Mouse (Mus musculus): ENCODE data around the gene Ifit1bl1.
"Not testable (repeated sequence)": the region's sequence is repeated elsewhere in the genome, so short reads cannot be mapped to it uniquely, and the experiment has no call there.

Ifit1bl1 gene

DNA sequence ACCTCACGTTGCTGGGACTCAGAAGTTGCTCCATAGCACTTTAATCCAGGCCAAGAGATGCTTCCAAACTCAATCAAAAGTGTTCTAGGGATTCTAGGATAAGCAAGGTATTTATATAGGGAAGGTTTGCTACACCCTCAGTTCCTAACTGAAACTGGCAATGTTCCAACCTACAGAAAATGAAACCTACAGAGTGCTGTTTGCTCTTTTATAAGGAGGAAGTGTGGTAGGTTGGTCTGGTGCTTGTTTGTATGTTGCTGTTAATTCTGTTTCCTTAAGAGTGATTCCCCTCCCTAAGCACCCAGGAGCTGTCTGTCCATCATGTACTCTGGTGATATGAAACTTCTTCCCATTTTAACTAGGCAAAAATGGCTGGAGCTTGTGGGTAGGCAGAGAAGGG, at the start of gene Ifit1bl1:
Gene Ifit1bl1 (minus strand): TSS at position 69 of the 400 bp plus-strand sequence.
- not testable (repeated sequence) for DNase-seq (ENCODE audit: inconsistent ontology term)

DNA sequence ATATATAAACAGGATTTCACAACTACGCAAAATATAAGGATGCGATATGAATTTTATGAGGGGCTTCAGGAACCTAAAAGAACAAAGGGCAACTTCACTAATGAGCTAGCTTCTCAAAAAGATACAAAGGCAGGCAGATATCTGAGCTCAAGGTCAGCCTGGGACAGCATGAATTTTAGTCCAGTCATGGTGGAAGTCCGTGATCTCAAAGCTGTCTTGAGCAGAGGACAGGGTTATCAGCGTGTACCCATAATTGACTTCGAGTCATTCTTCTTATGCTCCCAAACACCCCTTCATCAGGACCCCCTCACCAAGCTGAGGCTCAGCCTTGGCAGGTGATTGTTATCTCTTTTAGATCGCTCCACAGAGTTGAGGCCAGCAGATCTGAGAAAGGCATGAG, 49.2 kb upstream of the Ifit1bl1 start:
- DNase-seq (ENCODE audit: inconsistent ontology term): no peak

GRCm38 (mm10) chr19:34650276-34650675, 48.5 kb upstream of the Ifit1bl1 start:
- no peak for DNase-seq (ENCODE audit: inconsistent ontology term)

- DNase-seq (ENCODE audit: inconsistent ontology term): not testable (repeated sequence)
Measured at GRCm38 (mm10) chr19:34647630-34648029, 45.9 kb upstream of the Ifit1bl1 start.

DNA sequence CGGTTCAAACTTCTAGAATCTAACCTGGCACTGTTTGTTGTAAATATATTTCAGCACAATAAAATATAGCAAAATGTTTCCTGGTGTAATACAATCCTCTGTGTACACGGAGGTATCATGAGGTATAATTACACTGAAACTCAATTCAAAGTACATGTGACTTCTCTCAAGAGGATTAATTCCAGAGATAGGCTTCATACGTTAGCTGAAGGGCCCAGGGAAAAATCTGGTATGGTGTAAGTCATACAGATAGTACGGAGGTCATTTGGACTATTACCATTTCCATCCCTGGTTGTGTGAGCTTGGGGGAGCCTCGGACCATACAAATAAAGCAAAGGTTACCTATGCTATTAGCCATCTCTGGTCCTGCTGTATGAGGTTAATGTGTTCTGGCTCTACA, 40.9 kb upstream of the Ifit1bl1 start:
- DNase-seq (ENCODE audit: inconsistent ontology term): no peak

GRCm38 (mm10) chr19:34640623-34641022, 38.9 kb upstream of the Ifit1bl1 start, which contains the start of the genes Ifit1bl2 and Ifit1:
Gene Ifit1bl2, minus strand, starts transcription at chr19:34640743.
Gene Ifit1, plus strand, starts transcription at chr19:34640871.
- peak; percentile 44 for DNase-seq (ENCODE audit: inconsistent ontology term)

- DNase-seq (ENCODE audit: inconsistent ontology term): peak; percentile 31
Measured at GRCm38 (mm10) chr19:34636933-34637557, 35.3 kb upstream of the Ifit1bl1 start.

- DNase-seq (ENCODE audit: inconsistent ontology term): no peak
Measured at GRCm38 (mm10) chr19:34633484-34633883, 31.7 kb upstream of the Ifit1bl1 start.

- no peak for DNase-seq (ENCODE audit: inconsistent ontology term)
Measured at GRCm38 (mm10) chr19:34631487-34631886, 29.7 kb upstream of the Ifit1bl1 start.

- no peak for DNase-seq (ENCODE audit: inconsistent ontology term)
Measured at GRCm38 (mm10) chr19:34627496-34627895, 25.7 kb upstream of the Ifit1bl1 start.

DNA sequence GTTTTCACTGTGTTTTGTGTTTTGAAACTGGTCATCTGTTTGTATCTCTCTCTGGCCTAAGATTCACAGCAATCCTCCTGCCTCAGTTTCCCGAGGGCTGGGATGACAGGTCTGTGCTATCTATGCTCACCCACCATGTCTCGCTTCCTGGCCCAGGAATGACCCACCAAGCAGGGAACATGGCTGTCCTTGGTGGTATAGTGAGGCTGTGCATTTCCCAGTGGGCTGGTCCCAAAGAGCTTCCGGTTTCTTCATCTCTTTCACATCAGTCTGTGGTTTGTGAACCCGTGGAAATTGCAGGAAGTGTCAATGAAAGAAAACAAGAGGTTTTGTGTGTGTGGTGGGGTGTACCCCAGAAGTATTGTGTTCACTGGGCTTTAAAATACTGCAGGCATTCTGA, 22.9 kb upstream of the Ifit1bl1 start:
- no peak for DNase-seq (ENCODE audit: inconsistent ontology term)

- DNase-seq (ENCODE audit: inconsistent ontology term): no peak
Measured at GRCm38 (mm10) chr19:34623781-34624180, 22.0 kb upstream of the Ifit1bl1 start.

- peak; percentile 52 for DNase-seq (ENCODE audit: inconsistent ontology term)
Measured at GRCm38 (mm10) chr19:34620871-34621270, 19.1 kb upstream of the Ifit1bl1 start.

DNA sequence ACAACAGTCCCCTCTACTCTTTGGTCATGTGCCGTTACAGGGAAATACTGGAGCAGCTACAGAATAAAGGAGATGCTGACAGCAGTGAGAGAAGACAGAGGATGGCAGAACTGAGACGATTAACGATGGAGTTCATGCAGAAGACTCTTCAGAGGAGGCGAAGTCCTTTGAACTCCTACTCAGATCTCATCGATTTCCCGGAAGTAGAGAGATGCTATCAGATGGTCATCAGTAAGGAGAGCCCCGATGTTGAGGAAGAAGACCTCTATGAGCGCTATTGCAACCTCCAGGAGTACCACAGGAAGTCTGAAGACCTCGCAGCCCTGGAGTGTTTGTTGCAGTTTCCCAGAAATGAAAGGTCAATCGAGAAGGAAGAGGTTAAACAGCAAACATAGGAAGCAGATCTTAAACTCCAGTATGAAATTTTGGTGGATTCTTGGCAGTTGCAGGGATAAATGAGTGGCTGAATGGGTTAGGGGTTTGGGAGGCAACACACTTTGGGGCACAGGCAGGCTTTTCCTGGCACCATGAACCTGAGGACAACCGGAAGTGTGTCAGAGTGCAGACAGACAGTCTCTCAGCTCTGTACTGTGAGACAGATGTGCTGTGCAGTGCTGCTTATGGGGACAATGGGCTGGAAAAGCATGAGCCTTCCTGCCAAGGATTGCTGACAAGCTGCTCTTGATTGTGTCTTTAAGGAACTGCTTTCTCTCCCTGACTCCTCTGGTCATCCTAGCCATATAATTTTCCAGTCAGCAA, 10.7 kb upstream of the Ifit1bl1 start:
- DNase-seq (ENCODE audit: inconsistent ontology term): not testable (repeated sequence)

- not testable (repeated sequence) for DNase-seq (ENCODE audit: inconsistent ontology term)
Measured at GRCm38 (mm10) chr19:34610118-34610517, 8.4 kb upstream of the Ifit1bl1 start.

DNA sequence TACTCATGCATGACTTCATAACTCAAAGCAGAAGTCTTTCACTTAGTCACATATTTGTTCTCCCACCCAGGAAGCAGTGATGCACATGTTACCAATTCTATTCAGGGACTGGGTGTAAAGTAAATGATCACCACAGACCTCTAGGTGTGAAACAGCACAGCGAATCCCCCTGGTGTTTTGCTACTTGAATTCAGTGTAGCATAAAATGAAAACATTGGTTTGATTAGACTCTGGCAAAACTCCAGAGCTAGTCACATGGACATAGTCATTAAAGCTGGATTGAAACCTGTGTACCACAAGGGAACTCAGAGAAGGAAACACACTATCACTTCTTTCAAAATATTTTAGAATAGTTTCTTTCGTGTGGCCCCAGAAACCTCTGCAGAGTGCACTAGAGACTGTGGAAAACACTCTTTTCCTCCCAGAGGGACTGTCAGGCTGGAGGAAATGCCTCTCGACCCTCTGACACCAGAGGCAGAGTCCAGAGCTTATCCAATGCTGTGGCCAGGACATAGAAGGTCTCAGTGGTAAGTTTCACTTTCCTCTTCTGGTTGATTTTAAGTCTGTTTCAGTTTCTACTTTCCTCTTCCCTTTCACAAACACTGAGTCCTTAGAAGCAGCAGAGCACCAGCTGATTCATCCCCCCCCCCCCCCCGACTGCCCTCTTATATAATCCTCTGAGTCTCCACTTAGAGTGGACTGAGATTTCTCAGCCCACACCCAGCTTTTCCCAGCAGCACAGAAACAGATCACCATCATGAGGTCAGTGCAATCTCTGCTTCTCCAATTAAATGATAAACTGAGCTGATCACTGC, 5.7 kb upstream of the Ifit1bl1 start, which contains the start of gene Ifit3b:
Gene Ifit3b (plus strand): TSS at position 734 of the 815 bp plus-strand sequence.
- peak; percentile 93 for DNase-seq (ENCODE audit: inconsistent ontology term)

GRCm38 (mm10) chr19:34605472-34605871, 3.7 kb upstream of the Ifit1bl1 start:
- no peak for DNase-seq (ENCODE audit: inconsistent ontology term)

GRCm38 (mm10) chr19:34599250-34599649, 2.5 kb downstream of the Ifit1bl1 start:
- not testable (repeated sequence) for DNase-seq (ENCODE audit: inconsistent ontology term)

GRCm38 (mm10) chr19:34598341-34598740, 3.4 kb downstream of the Ifit1bl1 start:
- DNase-seq (ENCODE audit: inconsistent ontology term): peak; percentile 81

- DNase-seq (ENCODE audit: inconsistent ontology term): no peak
Measured at GRCm38 (mm10) chr19:34596811-34597210, 4.9 kb downstream of the Ifit1bl1 start.

- DNase-seq (ENCODE audit: inconsistent ontology term): not testable (repeated sequence)
Measured at GRCm38 (mm10) chr19:34594523-34594922, 7.2 kb downstream of the Ifit1bl1 start.

DNA sequence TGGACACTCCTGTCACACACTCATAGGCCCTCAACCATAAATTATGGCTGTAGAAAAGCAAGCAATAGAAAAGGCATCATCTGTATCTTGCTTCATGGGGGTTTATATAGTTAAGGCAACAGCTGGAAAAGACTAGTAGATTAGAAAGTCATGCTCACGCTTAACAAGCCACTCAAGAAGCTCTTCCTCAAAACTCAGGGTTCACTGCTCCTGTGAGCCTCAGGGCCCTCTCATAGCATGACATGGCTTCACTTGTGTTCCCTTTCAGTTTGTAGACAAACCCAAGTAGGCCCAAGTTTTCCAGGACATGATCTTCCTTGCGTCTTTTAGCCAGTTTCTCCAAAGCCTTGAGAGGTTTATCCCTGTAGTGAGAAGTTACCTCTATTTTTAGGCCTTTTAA, 8.3 kb downstream of the Ifit1bl1 start:
- DNase-seq (ENCODE audit: inconsistent ontology term): no peak
